Mouse (Mus musculus) right cerebral cortex, postnatal 25 days (tissue): Measurements from ENCODE around the gene Fosl1.
"Not testable (repeated sequence)": the region's sequence is repeated elsewhere in the genome, so short reads cannot be mapped to it uniquely, and the experiment has no call there.

Experiments
- DNase-seq: peaks from one replicate; pipeline ENCODE4 v3.0.0; 2022

The Fosl1 gene

DNA sequence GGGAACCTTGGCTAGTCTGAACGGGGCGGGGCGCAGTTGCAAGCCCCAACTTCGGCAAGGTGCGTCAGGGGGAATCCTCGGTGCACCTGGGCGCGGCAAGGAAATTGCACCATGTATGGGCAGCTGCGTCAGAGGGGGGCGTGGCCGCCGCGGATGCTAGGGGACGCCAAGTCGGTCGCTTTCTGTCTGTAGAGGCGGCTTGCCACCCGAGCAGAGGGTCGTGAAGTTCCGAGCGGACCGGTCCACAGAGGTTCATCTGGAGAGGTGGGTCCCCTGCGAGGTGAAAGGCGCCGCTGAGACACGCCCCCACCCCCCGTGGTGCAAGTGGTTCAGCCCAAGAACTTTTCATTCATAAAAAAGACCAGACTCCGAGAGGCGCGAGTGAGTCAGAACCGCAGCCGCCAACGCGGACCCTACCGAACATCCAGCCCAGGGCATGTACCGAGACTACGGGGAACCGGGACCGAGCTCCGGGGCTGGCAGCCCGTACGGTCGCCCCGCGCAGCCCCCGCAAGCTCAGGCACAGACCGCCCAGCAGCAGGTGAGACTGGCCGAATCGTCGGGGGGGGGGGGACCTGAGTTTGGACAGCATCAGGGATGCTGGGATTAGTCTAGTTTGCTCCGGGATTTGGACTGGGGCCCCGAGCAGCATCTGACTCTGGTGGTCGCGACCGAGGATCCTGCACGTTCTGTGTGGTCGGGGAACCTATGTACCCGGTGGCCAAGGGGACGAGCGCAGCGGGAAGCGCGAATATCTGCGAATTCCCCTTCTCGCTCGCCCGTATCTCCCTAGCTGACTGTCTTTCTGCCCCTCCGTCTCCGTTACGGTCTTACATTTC, at the start of gene Fosl1:
Gene Fosl1 (plus strand): TSS at position 33 of the 839 bp plus-strand sequence.
- DNase-seq: peak; percentile 74

DNA sequence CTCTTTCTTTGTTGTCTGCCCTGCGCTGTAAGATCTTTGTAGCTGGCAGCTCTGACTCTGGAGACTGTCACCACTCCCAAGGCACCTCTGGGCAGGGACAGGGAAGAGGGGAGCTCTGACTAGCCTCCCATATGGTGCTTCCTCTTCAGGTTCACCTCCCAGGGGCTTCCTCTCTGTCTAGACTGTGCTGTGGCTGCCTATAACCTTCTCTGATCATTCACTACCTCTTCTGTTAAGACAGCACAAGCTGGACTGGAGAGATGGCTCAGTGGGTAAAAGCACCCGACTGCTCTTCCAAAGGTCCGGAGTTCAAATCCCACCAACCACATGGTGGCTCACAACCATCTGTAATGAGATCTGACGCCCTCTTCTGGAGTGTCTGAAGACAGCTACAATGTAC, 46.3 kb upstream of the Fosl1 start:
- DNase-seq: not testable (repeated sequence)

DNA sequence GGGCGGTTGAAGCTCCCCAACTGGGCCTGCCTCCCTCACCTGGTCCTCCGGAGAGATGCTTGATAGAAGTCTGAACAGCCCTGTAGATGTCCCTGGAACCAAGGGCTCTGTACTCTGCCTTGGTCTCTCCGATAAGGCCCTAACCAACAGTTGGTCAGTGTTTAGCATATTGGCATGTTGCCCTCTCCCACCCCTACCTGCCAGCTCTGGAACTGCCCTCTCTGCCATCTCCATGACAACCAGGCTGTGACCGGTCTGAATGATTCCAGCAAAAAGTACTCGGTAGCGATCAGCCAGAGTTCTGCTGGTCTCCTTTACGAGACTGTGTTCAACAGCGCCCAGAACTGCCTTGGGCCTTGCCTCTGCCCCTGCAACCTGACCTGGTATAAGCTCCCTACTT, 45.1 kb upstream of the Fosl1 start, which contains the start of gene Tsga10ip:
Gene Tsga10ip (minus strand): TSS at position 234 of the 400 bp plus-strand sequence.
- no peak for DNase-seq

- no peak for DNase-seq
These were observed 41.4 kb upstream of the Fosl1 start for GRCm38 (mm10) chr19:5405924-5406323.

GRCm38 (mm10) chr19:5406531-5407126, 40.7 kb upstream of the Fosl1 start:
- not testable (repeated sequence) for DNase-seq

GRCm38 (mm10) chr19:5407133-5407532, 40.2 kb upstream of the Fosl1 start:
- DNase-seq: peak; percentile 40

- no peak for DNase-seq
These were observed 39.0 kb upstream of the Fosl1 start for GRCm38 (mm10) chr19:5408057-5409001.

DNA sequence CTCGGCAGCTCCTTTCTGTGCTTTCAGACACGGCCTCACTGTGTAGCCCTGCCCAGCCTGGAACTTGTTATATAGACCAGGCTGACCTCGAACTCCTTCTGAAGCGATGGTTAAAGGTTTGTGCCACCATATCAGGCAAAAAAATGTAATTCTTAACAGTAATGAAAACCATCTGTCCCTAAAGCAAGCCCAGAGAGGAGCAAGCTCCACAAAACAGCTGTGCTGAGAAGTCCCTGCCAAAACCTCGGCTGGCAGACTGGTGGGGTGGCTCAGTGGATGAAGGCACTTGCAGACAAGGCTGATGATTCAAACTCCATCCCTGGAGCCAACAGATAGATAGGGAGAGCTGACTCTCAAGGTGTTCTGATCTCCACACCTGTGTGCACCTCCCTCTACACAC, 38.3 kb upstream of the Fosl1 start:
- DNase-seq: no peak

DNA sequence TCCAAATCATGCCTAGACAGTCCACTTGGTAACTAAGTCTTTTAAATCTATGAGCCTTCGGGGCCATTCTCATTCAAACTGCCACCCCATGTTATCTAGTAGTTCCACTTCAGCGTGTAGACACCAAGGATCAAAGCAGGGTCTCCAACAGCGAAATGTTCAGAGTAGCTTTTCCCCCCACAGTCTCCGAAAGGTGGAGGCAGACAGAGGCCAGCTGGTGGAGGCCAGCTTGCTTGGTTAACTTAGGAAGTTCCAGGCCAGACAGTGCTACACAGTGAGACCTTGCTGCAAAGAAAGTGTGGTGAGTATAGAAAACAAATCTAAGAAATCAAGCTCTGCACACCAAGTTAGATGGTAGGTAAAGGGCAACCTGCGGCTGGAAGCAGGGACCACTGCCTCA, 36.7 kb upstream of the Fosl1 start:
- DNase-seq: no peak

DNA sequence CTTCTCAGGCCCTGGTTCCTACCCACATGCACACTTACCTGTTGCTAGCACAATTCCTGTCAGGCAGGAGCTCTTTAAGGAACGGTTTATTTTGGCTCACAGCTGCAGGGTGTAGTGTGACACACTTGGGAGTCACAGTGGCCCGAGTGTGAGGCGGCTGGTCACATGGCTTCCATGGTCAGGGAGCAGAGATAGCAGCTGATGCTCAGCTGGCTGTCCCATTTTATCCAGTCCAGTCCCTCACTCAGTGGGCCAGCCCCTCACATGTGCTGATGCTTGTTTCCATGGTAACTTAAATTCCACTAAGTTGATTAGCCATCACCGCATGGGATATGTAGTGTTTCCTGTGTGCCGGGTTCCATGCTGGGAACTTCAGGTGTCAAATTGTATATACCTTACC, 35.4 kb upstream of the Fosl1 start:
- DNase-seq: no peak

- DNase-seq: no peak
These were observed 33.5 kb upstream of the Fosl1 start for GRCm38 (mm10) chr19:5413840-5414239.

DNA sequence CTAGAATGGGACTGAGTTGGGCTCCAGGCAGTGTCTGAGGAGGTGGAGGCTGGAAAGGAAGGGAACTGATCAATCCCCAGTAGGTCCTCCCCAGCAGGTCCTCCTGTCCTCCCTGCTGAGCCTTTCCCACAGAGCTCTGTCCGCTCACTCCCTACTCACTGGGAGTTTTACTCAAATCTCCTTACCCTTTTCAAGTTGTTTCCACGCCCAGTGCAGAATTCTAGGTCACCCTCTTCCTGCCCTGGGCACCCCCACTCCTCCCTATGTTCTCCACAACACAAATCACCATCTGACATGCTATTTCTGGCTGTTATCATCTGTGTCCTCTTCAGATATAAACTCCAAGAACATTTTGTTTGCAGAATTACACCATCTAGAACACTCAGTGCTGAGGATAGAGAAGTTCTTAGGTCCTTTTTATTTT, 32.8 kb upstream of the Fosl1 start:
- DNase-seq: no peak

DNA sequence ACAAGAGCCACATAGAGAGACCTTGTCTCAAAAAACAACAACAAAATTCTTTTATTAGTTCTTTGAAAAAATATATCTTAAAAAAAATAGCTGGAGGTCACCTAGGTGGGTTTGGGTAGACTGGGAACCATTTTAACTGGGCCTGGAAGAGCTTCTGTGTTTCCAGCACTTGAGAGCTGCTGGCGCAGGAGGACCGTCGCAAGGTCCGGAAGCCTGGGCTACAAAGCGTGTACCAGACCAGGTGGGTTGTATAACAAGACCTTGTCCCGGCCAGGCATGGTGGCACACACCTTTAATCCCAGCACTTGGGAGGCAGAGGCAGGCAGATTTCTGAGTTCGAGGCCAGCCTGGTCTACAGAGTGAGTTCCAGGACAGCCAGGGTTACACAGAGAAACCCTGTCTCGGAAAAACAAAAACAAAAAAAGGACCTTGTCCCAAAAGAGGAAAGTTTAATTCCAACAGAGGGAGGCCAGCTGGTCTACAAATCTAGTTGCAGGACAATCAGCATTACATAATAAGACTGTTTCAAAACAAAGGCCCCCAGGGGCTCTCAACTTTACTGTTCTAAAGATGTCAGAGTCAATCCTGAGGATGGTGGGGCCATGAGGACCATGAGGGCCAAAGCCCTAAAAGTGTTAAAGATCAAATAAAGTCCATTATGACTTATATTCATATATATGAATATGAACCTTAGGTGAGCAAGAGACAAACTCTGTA, 28.4 kb upstream of the Fosl1 start:
- DNase-seq: no peak

GRCm38 (mm10) chr19:5419630-5420029, 27.7 kb upstream of the Fosl1 start:
- no peak for DNase-seq

GRCm38 (mm10) chr19:5420579-5420978, 26.8 kb upstream of the Fosl1 start:
- no peak for DNase-seq

DNA sequence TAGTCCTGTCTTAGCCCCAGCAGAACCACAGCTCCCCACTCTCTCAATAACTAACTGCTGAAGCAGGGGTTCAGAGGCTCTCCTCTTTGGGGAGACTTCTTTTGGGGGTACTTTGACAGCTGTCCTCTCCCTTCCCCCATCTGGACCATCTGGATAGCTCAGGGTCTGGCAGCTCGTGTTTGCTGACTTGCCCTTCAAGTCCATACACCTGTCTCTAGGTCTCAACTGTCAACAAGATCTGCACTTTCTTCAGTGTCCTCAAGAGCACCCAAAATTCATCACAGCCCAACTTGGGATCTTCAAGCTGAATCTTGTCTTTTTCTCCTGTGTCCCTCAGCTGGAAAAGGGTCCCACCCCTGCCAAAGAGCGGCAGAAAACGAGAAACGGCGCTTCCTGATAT, 25.6 kb upstream of the Fosl1 start:
- DNase-seq: no peak

DNA sequence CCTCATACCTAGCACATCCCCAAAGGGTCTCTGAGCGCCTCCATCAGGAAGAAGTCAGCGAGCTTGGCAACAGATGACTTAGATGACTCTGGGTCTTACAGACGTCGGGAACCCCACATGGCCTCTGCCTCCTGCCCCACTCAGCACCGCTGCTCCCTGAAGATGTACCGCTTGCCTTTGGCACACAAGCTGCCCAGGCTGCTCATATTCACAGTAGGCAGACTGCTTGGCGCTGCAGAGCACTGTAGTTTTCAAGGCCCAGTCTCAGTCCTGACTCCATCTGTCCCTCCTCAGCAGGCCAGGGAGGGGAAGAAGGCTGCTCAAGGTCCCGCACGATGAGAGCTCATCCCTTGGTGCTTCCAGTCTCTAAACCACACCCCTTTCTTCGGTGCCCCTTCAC, 25.1 kb upstream of the Fosl1 start:
- DNase-seq: no peak

GRCm38 (mm10) chr19:5422895-5423443, 24.4 kb upstream of the Fosl1 start:
- DNase-seq: no peak

DNA sequence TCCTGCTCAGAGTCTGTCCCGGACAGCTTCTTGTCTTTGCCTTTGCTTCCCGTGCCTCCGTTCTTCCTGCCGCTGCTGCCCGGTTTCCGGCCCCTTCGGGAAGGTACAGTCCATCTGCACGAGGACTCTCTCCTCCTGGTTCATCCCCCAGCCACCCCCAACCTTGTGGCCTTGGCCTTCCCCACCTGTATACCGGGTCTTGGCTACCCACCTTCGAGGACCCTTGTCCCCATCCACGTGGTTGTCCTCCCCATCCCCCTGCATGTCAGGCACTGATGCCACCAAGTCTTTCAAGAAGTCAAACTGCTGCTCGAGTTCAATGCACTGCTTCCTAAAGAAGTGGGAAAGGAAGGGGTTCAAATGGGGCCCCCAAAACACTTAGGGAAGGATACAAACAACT, 23.8 kb upstream of the Fosl1 start:
- DNase-seq: no peak

- DNase-seq: peak; percentile 71
These were observed 23.1 kb upstream of the Fosl1 start for GRCm38 (mm10) chr19:5424092-5424781.
